Mouse (Mus musculus) embryonic facial prominence, embryonic 15.5 days (tissue): ENCODE results near the gene Cdk14. TPM values are rescaled to one million over a fixed set of nuclear protein-coding genes. Genes with fewer than 3 reads are reported as not detected.

Experiments used
- ATAC-seq: fragments of 200-750 bp; cut with Nextera tagmentation; 2 replicates; pipeline ENCODE4 v1.8.0; 2017; ENCODE audit warnings: low read depth, moderate TSS enrichment; ENCODE audit not compliant: insufficient number of reproducible peaks, low FRiP score, low TSS enrichment
- H3K27ac ChIP-seq: fragments of 300-500 bp; sonication (generic); replicated peaks from 2 replicates; pipeline ENCODE4 v1.5.1; 2015; ENCODE audit warnings: mild to moderate bottlenecking, inconsistent platforms
- H3K27me3 ChIP-seq: fragments of 300-500 bp; sonication (generic); 2 replicates; pipeline ENCODE4 v1.6.1; 2015; ENCODE audit warnings: inconsistent platforms
- H3K36me3 ChIP-seq: fragments of 300-500 bp; sonication (generic); 2 replicates; pipeline ENCODE4 v1.6.1; 2015; ENCODE audit warnings: mild to moderate bottlenecking, inconsistent platforms
- H3K4me1 ChIP-seq: fragments of 300-500 bp; sonication (generic); 2 replicates; pipeline ENCODE4 v1.6.1; 2015; ENCODE audit warnings: inconsistent platforms
- H3K4me2 ChIP-seq: fragments of 300-500 bp; sonication (generic); replicated peaks from 2 replicates; pipeline ENCODE4 v1.6.1; 2015; ENCODE audit warnings: mild to moderate bottlenecking, inconsistent platforms
- H3K4me3 ChIP-seq: fragments of 300-500 bp; sonication (generic); replicated peaks from 2 replicates; pipeline ENCODE4 v1.5.1; 2015; ENCODE audit warnings: mild to moderate bottlenecking, inconsistent platforms
- H3K9ac ChIP-seq: fragments of 300-500 bp; sonication (generic); 2 replicates; pipeline ENCODE4 v1.6.1; 2015; ENCODE audit warnings: inconsistent platforms
- H3K9me3 ChIP-seq: fragments of 300-500 bp; sonication (generic); replicated peaks from 2 replicates; pipeline ENCODE4 v1.6.1; 2016; ENCODE audit warnings: inconsistent platforms
- WGBS: fragments of 180-500 bp; shearing (Covaris S2); methylation state at CpG from one replicate; pipeline ENCODE4 v1.1.7; 2015; 5-methylcytosine and 5-hydroxymethylcytosine counted together
- polyA plus RNA-seq: library from polyadenylated mRNA; unstranded; fragments of >200 nt; fragmentation: Nextera tagmentation; extraction: Ambion mirVana; gene quantifications from 2 replicates; pipeline ENCODE4 v1.2.1, GENCODE M21; 2015

Gene Cdk14
- polyA plus RNA-seq, 1 experiment from 2014 or later: 24.5 TPM

DNA sequence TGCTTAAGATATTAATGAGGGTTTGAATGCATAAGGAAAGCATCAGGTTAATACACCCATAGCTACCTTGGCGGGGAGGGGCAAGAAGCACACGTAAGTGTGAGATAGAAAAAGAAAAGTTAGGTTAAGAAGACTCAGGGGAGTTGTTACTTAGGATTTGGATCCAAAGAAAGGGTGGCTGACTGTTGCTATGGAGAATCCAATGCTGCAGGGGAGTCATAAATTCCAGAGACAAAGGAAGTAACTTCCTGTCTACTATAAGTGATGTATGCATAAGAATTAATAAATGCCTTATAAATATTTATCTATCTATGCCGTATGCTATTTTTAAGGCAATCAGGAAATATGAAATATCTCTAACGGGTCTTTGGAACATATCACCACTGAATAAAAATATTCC is 527.4 kb downstream of the Cdk14 start:
- H3K27ac ChIP-seq: no peak overlapping the region
- no peak overlapping the region for H3K4me2 ChIP-seq
- no peaks in the 10 kb centered on the region for H3K36me3 ChIP-seq
- H3K9ac ChIP-seq: no peak overlapping the region
- WGBS: 47% methylated on average over 4 of the region's 4 CpGs
- H3K4me1 ChIP-seq: peaks cover 10% of the 10 kb centered on the region
- no peak for ATAC-seq
- no peaks in the 10 kb centered on the region for H3K27me3 ChIP-seq
- no peak overlapping the region for H3K4me3 ChIP-seq
- H3K9me3 ChIP-seq: no peaks in the 10 kb centered on the region

DNA sequence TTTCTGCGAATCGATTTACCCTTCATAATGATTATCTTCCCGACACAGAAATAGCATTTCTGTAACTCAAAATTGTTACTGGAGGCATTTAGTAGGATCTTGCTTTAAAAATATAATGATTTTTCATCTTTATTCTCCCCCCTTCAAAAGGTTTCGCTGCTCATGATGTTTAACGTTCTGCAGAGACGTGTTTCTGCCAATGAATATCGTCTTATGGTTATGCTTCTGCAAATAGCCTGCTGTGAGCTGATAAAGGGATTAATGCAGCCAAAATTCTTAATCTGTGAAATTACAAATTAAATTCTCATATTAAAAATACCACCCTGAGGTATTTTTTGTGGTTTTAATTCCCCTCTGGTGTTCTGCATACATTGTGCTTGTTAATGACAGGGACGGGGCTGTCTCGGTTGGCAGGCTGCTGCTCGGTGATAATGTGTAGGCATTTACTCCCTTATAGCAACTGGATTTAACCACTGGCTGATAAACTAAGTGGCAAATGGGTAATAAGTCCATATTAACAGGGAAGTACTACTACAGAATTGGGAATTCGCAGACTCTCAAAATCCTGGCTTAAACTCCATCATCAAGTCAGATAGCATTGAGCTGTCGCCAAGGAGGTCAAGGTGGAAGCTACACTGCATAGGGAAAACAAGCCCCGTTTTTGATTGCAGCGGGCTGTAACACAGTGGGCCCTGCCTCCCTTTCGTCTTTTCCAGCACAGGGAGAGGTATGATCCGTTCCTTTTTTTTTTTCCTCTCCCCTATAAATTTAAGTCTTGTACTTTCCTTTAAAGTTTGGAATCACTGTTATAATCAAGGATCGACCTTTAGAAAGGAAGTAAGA is 528.0 kb downstream of the Cdk14 start:
- WGBS: 66% methylated on average over 17 of the region's 17 CpGs
- H3K4me3 ChIP-seq: no peak overlapping the region
- H3K36me3 ChIP-seq: no peaks in the 10 kb centered on the region
- no peaks in the 10 kb centered on the region for H3K9me3 ChIP-seq
- no peak overlapping the region for H3K4me2 ChIP-seq
- H3K9ac ChIP-seq: no peak overlapping the region
- H3K27ac ChIP-seq: no peak overlapping the region
- H3K27me3 ChIP-seq: no peaks in the 10 kb centered on the region
- ATAC-seq: no peak
- H3K4me1 ChIP-seq: peaks cover 10% of the 10 kb centered on the region

DNA sequence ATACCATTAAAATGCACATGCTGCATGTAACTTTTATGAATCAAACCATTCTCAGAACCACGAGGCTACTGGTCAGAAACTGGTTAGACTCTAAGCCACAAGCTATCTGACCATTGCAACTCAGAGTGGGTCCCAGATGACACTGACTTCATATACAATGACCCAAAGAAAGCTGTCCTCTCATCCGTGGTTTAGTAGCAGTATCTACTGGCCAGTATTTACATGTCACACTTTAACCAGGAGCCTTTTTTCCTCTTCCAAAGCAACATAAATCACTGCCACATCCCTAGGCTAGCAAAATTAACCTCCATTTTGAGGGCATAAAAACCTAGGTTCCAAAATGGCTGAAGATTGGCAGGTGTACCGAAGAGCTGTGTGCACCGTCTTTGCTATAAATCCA is 533.0 kb downstream of the Cdk14 start:
- WGBS: 88% methylated on average over 4 of the region's 4 CpGs
- Histone ChIP-seq H3K4me2 (no peak overlapping the region), H3K4me1 (no peaks in the 10 kb centered on the region), H3K27ac (no peak overlapping the region), H3K9ac (no peak overlapping the region), H3K9me3 (no peaks in the 10 kb centered on the region), H3K27me3 (no peaks in the 10 kb centered on the region), H3K36me3 (no peaks in the 10 kb centered on the region), H3K4me3 (no peak overlapping the region)
- ATAC-seq: no peak

DNA sequence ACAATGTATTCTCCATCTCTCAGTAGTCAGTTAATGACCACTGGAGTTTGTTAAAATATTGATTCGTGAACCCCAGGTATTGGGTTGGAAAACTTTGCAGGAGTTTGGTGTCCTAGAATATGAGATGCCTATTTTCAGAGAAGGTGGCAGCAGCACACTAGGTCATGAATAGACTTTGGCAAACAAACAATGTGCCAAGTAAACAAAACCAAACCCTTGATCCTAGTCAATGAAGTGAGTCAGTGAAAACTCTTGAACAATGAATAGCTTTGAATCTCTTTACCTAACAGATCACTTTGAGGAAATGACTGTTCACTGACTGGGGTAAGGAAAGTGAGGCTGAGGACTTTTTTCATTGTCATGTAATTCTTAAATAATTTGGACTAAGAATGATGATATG is 537.3 kb downstream of the Cdk14 start:
- Histone ChIP-seq H3K4me3 (no peak overlapping the region), H3K4me2 (no peak overlapping the region), H3K36me3 (no peaks in the 10 kb centered on the region), H3K9ac (no peak overlapping the region), H3K27me3 (no peaks in the 10 kb centered on the region), H3K4me1 (no peaks in the 10 kb centered on the region), H3K9me3 (no peaks in the 10 kb centered on the region), H3K27ac (no peak overlapping the region)
- 91% methylated on average over 1 of the region's 1 CpGs for WGBS
- ATAC-seq: no peak

DNA sequence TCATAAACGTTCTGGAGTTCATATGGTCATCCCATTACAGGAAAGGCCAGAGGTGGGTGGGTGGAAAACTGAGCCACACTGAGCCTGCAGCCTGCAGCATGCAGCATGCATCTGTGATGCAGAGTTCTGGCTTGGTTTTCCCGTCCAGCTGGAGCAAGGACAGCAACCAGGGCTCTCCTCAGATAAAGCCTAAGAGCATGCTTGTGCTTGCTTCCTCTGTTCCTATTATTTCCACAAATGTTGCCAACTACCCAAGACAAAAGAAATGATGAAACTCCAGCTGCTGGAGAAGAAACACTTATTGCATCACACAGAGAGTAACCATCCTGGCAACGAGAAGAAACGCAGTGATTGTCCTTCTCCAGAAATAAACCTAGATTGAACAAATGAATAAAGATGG is 539.8 kb downstream of the Cdk14 start:
- no peaks in the 10 kb centered on the region for H3K36me3 ChIP-seq
- no peaks in the 10 kb centered on the region for H3K27me3 ChIP-seq
- WGBS: 47% methylated on average over 4 of the region's 4 CpGs
- H3K4me1 ChIP-seq: no peaks in the 10 kb centered on the region
- H3K27ac ChIP-seq: no peak overlapping the region
- no peak for ATAC-seq
- H3K9ac ChIP-seq: no peak overlapping the region
- no peaks in the 10 kb centered on the region for H3K9me3 ChIP-seq
- H3K4me2 ChIP-seq: no peak overlapping the region
- no peak overlapping the region for H3K4me3 ChIP-seq

DNA sequence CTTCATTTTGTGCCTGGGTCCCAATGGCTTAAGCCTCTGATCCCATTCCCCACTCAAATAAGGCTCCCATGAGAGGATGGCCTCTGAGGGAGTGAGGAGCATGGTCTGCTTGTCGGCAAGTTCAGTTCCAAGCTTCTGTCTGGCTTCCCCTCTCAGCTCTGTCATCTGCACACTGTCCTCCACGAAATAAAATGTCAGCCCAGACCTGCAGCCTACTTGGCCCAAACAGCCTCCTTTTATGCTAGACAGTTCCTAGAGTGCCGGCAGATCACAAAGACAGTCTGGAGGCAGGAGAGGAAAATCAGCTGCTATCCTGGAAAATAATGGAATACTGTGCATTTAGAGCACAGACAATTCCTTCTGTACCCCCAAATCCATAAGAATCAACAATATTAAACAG is 541.2 kb downstream of the Cdk14 start:
- Histone ChIP-seq H3K27ac (no peak overlapping the region), H3K4me1 (no peaks in the 10 kb centered on the region)
- WGBS: 63% methylated on average over 3 of the region's 3 CpGs

DNA sequence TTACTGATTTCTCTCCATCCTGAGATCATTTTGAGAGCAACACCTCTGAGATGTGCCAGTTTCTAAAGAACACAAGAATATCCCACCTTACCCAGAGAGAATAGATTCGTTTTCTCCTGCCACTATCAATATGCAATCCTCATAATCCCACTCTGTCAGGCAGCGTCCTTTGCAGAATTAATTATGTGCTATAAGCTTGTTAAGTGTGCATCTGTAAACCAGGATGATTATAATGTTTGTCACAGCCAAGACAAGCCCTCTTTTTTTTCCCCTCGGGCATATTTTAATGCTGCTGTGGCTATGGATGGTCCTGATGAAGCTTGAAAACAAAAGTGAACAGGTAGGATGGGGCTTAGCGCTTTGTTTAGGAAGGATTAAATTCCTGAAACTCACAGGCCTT is 542.5 kb downstream of the Cdk14 start:
- 45% methylated on average over 4 of the region's 4 CpGs for WGBS
- ATAC-seq: no peak

More for the DNA sequence above, 541.2 kb downstream of the Cdk14 start:
- Histone ChIP-seq H3K27me3 (no peaks in the 10 kb centered on the region), H3K4me3 (no peak overlapping the region), H3K4me2 (no peak overlapping the region), H3K36me3 (no peaks in the 10 kb centered on the region), H3K9me3 (no peaks in the 10 kb centered on the region), H3K9ac (no peak overlapping the region)
- no peak for ATAC-seq

DNA sequence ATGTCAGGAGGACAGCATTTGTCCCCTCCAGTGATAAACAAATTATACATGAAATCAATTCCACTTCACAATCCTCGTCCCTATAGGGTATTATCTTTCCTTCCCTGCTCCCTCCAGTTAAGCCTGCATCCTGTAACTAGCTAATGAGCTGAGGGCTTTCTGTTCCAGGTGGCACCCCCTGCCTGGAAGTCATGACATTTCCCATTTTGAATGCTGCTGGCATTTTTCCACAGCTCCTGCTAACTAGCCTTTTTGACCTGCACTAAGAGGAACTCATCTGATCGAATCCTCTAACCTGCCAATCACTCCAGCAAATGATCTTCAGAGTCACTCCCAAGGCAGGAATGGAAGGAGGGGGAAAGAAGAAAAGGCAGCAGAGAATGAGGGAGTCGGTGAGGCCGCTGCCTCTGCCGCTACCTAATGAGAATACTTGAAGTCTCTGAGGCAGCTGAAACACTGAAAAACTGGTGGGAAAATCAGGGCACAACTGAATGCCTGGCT is 542.9 kb downstream of the Cdk14 start:
- ATAC-seq: 0 out of 2 replicates have a peak, but pooled peaks have one; percentile 34
- Histone ChIP-seq H3K9ac (no peak overlapping the region), H3K36me3 (no peaks in the 10 kb centered on the region), H3K4me1 (no peaks in the 10 kb centered on the region), H3K4me3 (no peak overlapping the region), H3K27ac (no peak overlapping the region), H3K9me3 (no peaks in the 10 kb centered on the region), H3K27me3 (no peaks in the 10 kb centered on the region), H3K4me2 (no peak overlapping the region)
- 33% methylated on average over 5 of the region's 5 CpGs for WGBS

More for the DNA sequence above, 542.5 kb downstream of the Cdk14 start:
- Histone ChIP-seq H3K4me2 (no peak overlapping the region), H3K27ac (no peak overlapping the region), H3K27me3 (no peaks in the 10 kb centered on the region), H3K36me3 (no peaks in the 10 kb centered on the region), H3K4me1 (no peaks in the 10 kb centered on the region), H3K9ac (no peak overlapping the region), H3K9me3 (no peaks in the 10 kb centered on the region), H3K4me3 (no peak overlapping the region)

DNA sequence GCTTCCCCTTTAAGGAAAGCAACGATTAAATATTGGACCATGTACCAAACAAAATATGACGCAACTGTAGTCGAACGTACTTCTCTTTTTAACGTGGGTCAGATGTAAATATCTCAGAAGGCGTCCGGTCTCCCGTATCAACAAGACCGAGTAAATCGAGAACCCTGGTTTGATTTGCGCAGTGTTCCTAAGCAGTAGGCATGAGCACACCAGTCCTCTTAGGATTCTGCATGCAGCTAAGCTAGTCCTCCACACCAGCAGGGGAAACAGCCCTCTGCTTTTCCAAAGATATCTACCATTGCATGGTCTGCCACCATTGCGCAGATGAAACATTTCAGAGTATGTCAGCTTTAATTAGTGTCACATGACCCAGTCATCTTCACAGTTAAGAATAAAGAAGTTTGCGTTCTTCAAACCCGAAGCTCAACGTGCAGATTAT is 543.4 kb downstream of the Cdk14 start:
- H3K9me3 ChIP-seq: no peaks in the 10 kb centered on the region
- 65% methylated on average over 15 of the region's 15 CpGs for WGBS
- no peak for ATAC-seq

DNA sequence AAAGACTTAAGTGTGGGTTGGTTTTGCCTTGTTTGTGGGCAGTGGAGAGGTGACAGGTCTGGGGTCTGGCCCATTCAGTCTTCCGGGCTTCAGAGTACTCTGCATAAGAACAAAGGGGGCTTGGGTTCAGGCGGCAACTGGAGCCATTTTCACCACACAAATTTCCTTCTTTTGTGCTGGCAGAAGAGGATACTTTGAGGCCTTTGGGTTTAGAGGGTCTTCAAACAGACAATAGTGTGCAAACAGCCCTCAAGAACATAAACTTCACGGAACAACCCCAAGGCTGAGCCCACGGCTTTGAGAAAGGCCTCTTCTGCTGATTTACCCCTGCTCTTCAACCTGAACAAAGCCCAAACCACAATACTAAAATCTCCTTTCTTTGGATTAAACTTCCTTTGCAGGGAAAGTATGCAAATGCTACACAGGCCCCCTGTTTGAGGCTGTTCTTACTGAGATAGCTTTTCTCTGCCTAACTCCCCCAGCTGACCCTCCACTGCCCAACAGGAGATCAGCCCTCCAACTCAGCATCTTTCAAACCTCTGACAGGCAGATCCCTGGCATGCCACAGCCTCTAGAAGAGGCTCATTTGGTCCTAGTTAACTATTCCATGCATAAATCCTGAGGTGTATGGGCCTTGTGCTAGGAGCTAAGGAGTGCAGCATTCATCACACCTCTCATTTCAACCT is 549.9 kb downstream of the Cdk14 start:
- H3K4me1 ChIP-seq: 0 out of 2 replicates have a peak, but pooled peaks cover 3% of the 10 kb centered on the region
- ATAC-seq: no peak
- no peaks in the 10 kb centered on the region for H3K9me3 ChIP-seq
- no peaks in the 10 kb centered on the region for H3K27me3 ChIP-seq
- no peak overlapping the region for H3K4me2 ChIP-seq
- no peak overlapping the region for H3K27ac ChIP-seq
- H3K9ac ChIP-seq: no peak overlapping the region
- H3K36me3 ChIP-seq: no peaks in the 10 kb centered on the region
- H3K4me3 ChIP-seq: no peak overlapping the region
- WGBS: 69% methylated on average over 4 of the region's 4 CpGs

More for the DNA sequence above, 543.4 kb downstream of the Cdk14 start:
- H3K4me1 ChIP-seq: no peaks in the 10 kb centered on the region
- no peak overlapping the region for H3K4me2 ChIP-seq
- H3K9ac ChIP-seq: no peak overlapping the region
- no peak overlapping the region for H3K4me3 ChIP-seq
- no peaks in the 10 kb centered on the region for H3K36me3 ChIP-seq
- no peak overlapping the region for H3K27ac ChIP-seq
- no peaks in the 10 kb centered on the region for H3K27me3 ChIP-seq

DNA sequence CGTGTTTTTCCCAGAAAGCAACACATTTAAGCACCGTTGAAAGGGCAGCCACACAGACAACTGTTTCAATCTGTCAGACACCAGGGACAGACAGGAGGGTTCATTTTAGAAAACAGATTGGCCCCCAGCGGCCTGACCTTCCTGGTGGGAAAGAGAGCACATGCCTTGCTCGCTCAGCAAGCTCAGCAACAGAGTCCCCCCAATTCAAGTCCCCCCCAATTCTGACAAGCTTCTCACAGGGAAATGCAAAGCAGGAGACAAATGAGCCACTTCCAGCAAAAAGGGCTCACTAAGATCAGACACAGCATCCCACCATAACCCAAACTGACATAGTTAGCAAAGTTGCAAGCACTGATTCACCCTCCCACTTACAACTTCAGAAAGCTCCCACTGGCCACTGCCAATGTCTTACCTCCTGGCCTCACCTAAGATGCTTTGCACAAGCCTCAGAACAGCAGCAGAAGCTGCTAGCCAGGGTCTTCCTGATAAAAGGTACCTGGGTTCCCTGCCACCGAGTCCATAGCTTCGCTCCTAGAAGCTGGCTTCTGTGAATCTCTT is 551.5 kb downstream of the Cdk14 start:
- WGBS: 45% methylated on average over 6 of the region's 6 CpGs
- no peak overlapping the region for H3K9ac ChIP-seq
- H3K4me1 ChIP-seq: 0 out of 2 replicates have a peak, but pooled peaks cover 3% of the 10 kb centered on the region
- no peak overlapping the region for H3K4me2 ChIP-seq
- no peaks in the 10 kb centered on the region for H3K27me3 ChIP-seq
- H3K9me3 ChIP-seq: no peaks in the 10 kb centered on the region
- no peak overlapping the region for H3K4me3 ChIP-seq
- no peaks in the 10 kb centered on the region for H3K36me3 ChIP-seq
- ATAC-seq: no peak
- no peak overlapping the region for H3K27ac ChIP-seq
